Mouse (Mus musculus): ENCODE results near the gene Fnip2. TPM values are rescaled to one million over a fixed set of nuclear protein-coding genes. Genes with fewer than 3 reads are reported as not detected.

Gene Fnip2
- total and polyA plus RNA-seq, 3 experiments: 0.21 to 0.71 (median 0.31) TPM

GRCm38 (mm10) chr3:79559021-79559772 is 8.4 kb downstream of the Fnip2 start:
- Histone ChIP-seq H3K9me3 (replicated peaks; ENCODE audit: low read length) (no peaks in the 10 kb centered on the region), H3K4me3 (replicated peaks in 1 of 3; ENCODE audit: low read depth in 2 of 3, low read length in 2 of 3, poor library complexity in 1 of 3) (no peak overlapping the region), H3K27me3 (replicated peaks) (peaks cover 27% of the 10 kb centered on the region), H3K27ac (ENCODE audit: insufficient read depth, low read depth) (no peak overlapping the region), H3K4me2 (ENCODE audit: insufficient read depth, low read depth, poor library complexity, severe bottlenecking) (no peak overlapping the region), H3K4me1 (ENCODE audit: control insufficient read depth in 1 of 2, insufficient read depth in 2 of 2) (no peaks in the 10 kb centered on the region), H3K9ac (ENCODE audit: insufficient read depth, low read depth) (no peak overlapping the region), H3K36me3 (replicated peaks in 1 of 2; ENCODE audit: control insufficient read depth in 1 of 2, insufficient read depth in 1 of 2, low read length in 1 of 2) (no peaks in the 10 kb centered on the region), H3K79me2 (replicated peaks; ENCODE audit: control insufficient read depth, extremely low read depth, insufficient read depth, poor library complexity, severe bottlenecking) (no peaks in the 10 kb centered on the region)
- no peak for TF ChIP-seq SMC3 (IDR thresholded peaks at IDR 0.05; ENCODE audit: low read depth, low read length)
- TF ChIP-seq MYC (IDR thresholded peaks at IDR 0.05; ENCODE audit: low read depth, low read length): no peak
- no peak for TF ChIP-seq MAX (IDR thresholded peaks at IDR 0.05; ENCODE audit: low read length)
- TF ChIP-seq E2F4 (IDR thresholded peaks at IDR 0.05; ENCODE audit: insufficient replicate concordance, low read depth, low read length): no peak
- TF ChIP-seq ETS1 (conservative IDR thresholded peaks at IDR 0.05; ENCODE audit: low read depth, low read length): no peak
- no peak for TF ChIP-seq ELF1 (IDR thresholded peaks at IDR 0.05; ENCODE audit: low read depth, low read length)
- dilution Hi-C loops (cut with MboI; ENCODE audit: extremely low pct_ligation_motif_present, extremely low pct_unique_long_range_greater_than_20kb, low sequenced_read_pairs): no loop called here
- no peak for DNase-seq (ENCODE audit: extremely low read depth)
- in situ Hi-C loops (cut with MboI; ENCODE audit: low pct_ligation_motif_present, low pct_unique_long_range_greater_than_20kb, low sequenced_read_pairs): no loop called here

GRCm38 (mm10) chr3:79555061-79555460 is 12.5 kb downstream of the Fnip2 start:
- H3K4me2 ChIP-seq (ENCODE audit: insufficient read depth, low read depth, poor library complexity, severe bottlenecking): no peak overlapping the region
- H3K4me1 ChIP-seq (ENCODE audit: control insufficient read depth in 1 of 2, insufficient read depth in 2 of 2): no peaks in the 10 kb centered on the region
- H3K9me3 ChIP-seq (replicated peaks; ENCODE audit: low read length): no peaks in the 10 kb centered on the region
- H3K36me3 ChIP-seq (replicated peaks in 1 of 2; ENCODE audit: control insufficient read depth in 1 of 2, insufficient read depth in 1 of 2, low read length in 1 of 2): no peaks in the 10 kb centered on the region
- no peak for DNase-seq (ENCODE audit: extremely low read depth)
- no peak overlapping the region for H3K9ac ChIP-seq (ENCODE audit: insufficient read depth, low read depth)
- no peak overlapping the region for H3K27ac ChIP-seq (ENCODE audit: insufficient read depth, low read depth)
- no peaks in the 10 kb centered on the region for H3K79me2 ChIP-seq (replicated peaks; ENCODE audit: control insufficient read depth, extremely low read depth, insufficient read depth, poor library complexity, severe bottlenecking)
- H3K4me3 ChIP-seq (replicated peaks in 1 of 3; ENCODE audit: low read depth in 2 of 3, low read length in 2 of 3, poor library complexity in 1 of 3): no peak overlapping the region
- in situ Hi-C loops (cut with MboI; ENCODE audit: low pct_ligation_motif_present, low pct_unique_long_range_greater_than_20kb, low sequenced_read_pairs) (no loop called here), dilution Hi-C loops (cut with MboI; ENCODE audit: extremely low pct_ligation_motif_present, extremely low pct_unique_long_range_greater_than_20kb, low sequenced_read_pairs) (no loop called here)
- peaks cover 14% of the 10 kb centered on the region for H3K27me3 ChIP-seq (replicated peaks)
- TF ChIP-seq ZNF384 (IDR thresholded peaks at IDR 0.05; ENCODE audit: low read depth, low read length) (no peak), USF2 (conservative IDR thresholded peaks at IDR 0.05; ENCODE audit: low read depth, low read length) (no peak), ELF1 (IDR thresholded peaks at IDR 0.05; ENCODE audit: low read depth, low read length) (no peak), ZC3H11A (IDR thresholded peaks at IDR 0.05; ENCODE audit: low read depth, low read length) (no peak), JUN (IDR thresholded peaks at IDR 0.05; ENCODE audit: insufficient read depth, low read depth, low read length) (no peak)

GRCm38 (mm10) chr3:79553779-79554178 is 13.8 kb downstream of the Fnip2 start:
- Histone ChIP-seq H3K27me3 (replicated peaks) (peaks cover 7% of the 10 kb centered on the region), H3K4me3 (replicated peaks in 1 of 3; ENCODE audit: low read depth in 2 of 3, low read length in 2 of 3, poor library complexity in 1 of 3) (no peak overlapping the region), H3K4me1 (ENCODE audit: control insufficient read depth in 1 of 2, insufficient read depth in 2 of 2) (no peaks in the 10 kb centered on the region), H3K9ac (ENCODE audit: insufficient read depth, low read depth) (no peak overlapping the region), H3K79me2 (replicated peaks; ENCODE audit: control insufficient read depth, extremely low read depth, insufficient read depth, poor library complexity, severe bottlenecking) (no peaks in the 10 kb centered on the region), H3K4me2 (ENCODE audit: insufficient read depth, low read depth, poor library complexity, severe bottlenecking) (no peak overlapping the region), H3K9me3 (replicated peaks; ENCODE audit: low read length) (no peaks in the 10 kb centered on the region), H3K27ac (ENCODE audit: insufficient read depth, low read depth) (no peak overlapping the region), H3K36me3 (replicated peaks in 1 of 2; ENCODE audit: control insufficient read depth in 1 of 2, insufficient read depth in 1 of 2, low read length in 1 of 2) (no peaks in the 10 kb centered on the region)
- no peak for DNase-seq (ENCODE audit: extremely low read depth)
- dilution Hi-C loops (cut with MboI; ENCODE audit: extremely low pct_ligation_motif_present, extremely low pct_unique_long_range_greater_than_20kb, low sequenced_read_pairs): no loop called here
- TF ChIP-seq MXI1 (IDR thresholded peaks at IDR 0.05; ENCODE audit: low read depth, low read length) (no peak), BHLHE40 (IDR thresholded peaks at IDR 0.05; ENCODE audit: low read depth, low read length) (no peak), E2F4 (IDR thresholded peaks at IDR 0.05; ENCODE audit: insufficient replicate concordance, low read depth, low read length) (no peak), MEF2A (IDR thresholded peaks at IDR 0.05; ENCODE audit: borderline replicate concordance, low read depth, low read length) (no peak), ZC3H11A (IDR thresholded peaks at IDR 0.05; ENCODE audit: low read depth, low read length) (no peak), CHD1 (IDR thresholded peaks at IDR 0.05; ENCODE audit: low read depth, low read length) (no peak), CHD2 (IDR thresholded peaks at IDR 0.05; ENCODE audit: low read length) (no peak)
- in situ Hi-C loops (cut with MboI; ENCODE audit: low pct_ligation_motif_present, low pct_unique_long_range_greater_than_20kb, low sequenced_read_pairs): no loop called here

Data from CH12.LX (cell line).